Mouse (Mus musculus): ENCODE results near the gene Syk.

DNA sequence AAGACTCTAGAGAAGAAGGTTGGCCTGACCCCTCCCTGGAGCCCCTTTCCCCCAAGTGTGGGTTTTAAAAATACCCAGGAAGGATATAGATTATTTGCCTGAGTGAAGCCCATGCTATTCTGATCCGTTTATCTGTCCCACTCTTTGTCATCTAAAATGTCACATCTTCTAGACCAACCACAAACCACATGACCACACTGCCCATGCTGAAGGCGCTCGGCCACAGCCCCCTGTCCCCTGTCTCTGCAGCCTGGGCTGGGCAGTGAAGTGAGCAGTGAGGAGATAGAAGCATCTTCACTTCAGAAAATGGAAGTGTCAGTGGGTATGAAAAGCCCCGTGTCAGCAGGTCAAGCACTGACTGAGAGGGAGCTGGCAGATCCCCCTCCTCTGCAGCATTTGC, 40.3 kb upstream of the Syk start:
- TF ChIP-seq CTCF (IDR thresholded peaks at IDR 0.05; ENCODE audit: extremely low read depth, insufficient read depth, insufficient read length, insufficient replicate concordance) (no peak), POLR2A (IDR thresholded peaks at IDR 0.05; ENCODE audit: low read depth, low read length) (no peak)
